Mouse (Mus musculus) layer of hippocampus, adult 11-12 months (tissue): ENCODE results near the gene Olfr679.
"Not testable (repeated sequence)": the region's sequence is repeated elsewhere in the genome, so short reads cannot be mapped to it uniquely, and the experiment has no call there.

Experiments
- DNase-seq: peaks from one replicate; pipeline ENCODE4 v3.0.0; 2022; ENCODE audit warnings: low spot score

Olfr679 gene

DNA sequence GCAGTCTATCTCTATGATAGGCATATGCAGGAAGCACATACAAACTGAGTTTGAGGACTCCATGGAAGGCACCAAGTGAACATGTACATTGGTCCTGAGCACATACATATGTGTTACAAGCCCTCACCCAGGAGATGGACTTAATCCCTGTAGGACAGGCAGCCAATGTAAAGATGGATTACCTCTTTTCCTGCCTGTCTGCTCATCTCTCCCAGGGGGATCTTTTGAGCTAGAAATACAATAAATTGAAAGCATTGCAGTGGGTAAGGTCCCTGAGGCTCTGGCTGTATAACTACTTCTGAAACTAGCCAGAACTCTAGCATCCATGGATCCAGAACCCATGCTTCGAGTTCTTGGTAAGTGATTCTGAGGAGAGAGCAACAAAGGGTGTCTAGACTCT lies at the start of gene Olfr679:
Olfr679 (plus strand) TSS at position 301 of the 400 bp plus-strand sequence.
- DNase-seq = no peak

DNA sequence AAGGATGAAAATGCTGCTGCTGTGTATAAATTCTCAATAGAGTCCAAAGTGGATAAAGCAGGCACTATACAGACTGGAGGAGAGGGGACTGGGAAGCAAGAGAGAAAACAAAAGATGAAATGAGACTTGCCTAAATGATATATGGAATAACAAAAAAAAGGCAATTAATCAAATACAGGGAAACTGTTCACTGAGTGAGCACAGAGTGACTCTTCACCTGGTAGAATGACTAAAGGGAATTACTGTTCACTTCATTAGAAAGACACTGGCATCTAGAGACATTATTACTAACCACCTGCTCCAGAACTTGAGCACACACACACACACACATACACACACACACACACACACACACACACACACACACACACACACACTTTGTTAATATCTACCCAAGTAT lies 48.6 kb upstream of the Olfr679 start, which contains the start of gene Olfr676:
Olfr676 (plus strand) TSS at position 301 of the 400 bp plus-strand sequence.
- no peak for DNase-seq

DNA sequence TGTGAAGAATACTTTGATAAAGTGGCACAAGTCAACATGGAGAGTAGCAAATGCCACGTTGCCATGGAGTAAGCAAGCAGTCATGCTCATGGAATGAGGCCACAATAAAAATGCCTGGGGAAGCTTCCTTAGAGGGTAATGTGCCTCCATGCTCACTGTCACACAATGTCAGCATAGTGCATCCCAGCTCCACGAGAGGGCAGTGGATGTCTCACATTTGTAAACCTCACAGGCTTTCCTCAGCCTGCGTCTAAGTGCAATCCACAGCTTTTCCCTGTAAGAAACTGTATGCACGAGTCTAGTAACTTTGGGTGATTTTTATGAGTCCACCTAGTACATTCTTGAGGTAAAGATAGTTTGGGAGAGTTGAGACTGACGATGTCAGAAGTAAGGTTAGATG lies 47.2 kb upstream of the Olfr679 start:
- DNase-seq = not testable (repeated sequence)

DNA sequence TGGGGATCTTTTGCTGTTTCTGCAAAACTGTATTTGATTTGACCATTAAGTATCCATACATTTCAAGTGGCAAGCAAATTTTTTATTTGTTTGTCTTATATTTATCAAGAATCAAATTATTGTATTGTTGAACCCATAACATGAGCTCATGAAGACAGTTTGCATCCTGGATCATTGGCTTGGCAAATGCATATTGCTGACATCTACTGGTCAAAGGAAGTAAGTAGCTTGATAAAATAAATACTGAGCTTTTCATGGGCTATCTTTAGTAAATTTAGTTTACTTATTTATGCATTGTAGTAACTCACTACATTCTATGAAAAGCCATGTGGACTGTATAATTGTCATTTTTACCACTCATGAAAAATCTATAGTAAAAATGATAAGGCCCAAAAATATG lies 22.1 kb upstream of the Olfr679 start:
- no peak for DNase-seq

DNA sequence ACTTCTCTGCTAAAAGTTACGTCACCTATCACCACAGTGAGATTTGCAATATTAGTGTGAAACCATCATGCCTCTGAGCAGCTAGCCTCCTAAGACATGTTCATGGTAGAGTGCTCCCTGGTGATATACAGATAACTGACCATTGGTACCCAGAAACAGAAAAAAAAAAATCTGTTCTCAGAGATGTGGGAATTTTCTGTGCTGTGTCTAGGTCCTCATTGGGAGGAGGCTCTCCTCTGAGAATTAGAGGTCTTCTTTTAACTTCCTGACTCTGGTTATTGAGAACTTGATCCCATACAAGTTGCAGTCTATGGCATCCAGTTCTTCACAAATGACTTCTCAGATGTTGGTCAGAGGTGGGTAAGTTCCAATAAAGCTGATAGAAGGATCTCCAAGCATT lies 16.8 kb upstream of the Olfr679 start, which contains the start of gene Olfr678:
Olfr678 (plus strand) TSS at position 301 of the 400 bp plus-strand sequence.
- DNase-seq = no peak

DNA sequence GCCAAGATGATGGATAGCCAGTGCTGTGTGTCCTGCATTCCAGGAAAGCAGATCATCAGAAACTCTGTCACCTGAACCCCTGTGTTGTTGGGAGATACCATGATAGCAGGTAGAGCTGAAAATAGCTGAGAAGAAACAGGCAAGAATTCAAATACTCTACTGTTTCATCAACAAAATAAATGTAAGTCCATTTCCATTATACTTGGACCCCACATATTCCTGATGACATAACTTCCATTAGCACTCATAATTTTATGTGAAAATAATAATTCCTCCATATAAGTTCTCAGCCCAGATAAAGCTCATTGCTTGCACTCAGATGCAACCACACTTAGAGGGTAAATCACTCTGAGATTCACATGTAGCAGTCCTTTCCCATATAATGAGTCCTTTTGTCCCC lies 11.7 kb downstream of the Olfr679 start, which contains the start of gene Olfr680-ps1:
Olfr680-ps1 (minus strand) TSS at position 101 of the 400 bp plus-strand sequence.
- not testable (repeated sequence) for DNase-seq

DNA sequence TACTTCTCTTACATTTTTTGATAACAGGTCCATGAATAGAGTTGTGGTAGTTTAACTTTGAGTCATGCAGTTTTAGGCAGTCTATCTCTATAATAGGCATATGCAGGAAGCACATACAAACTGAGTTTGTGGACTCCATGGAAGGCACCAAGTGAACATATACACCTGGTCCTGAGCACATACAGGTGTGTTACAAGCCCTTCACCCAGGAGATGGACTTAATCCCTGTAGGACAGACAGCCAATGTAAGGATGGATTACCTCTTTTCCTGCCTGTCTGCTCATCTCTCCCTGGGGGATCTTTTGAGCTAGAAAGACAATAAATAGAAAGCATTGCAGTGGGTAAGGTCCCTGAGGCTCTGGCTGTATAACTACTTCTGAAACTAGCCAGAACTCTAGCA lies 35.5 kb downstream of the Olfr679 start, which contains the start of gene Olfr681:
Olfr681 (plus strand) TSS at position 301 of the 400 bp plus-strand sequence.
- DNase-seq = no peak
